Mouse (Mus musculus) forebrain, embryonic 10.5 days (tissue): Measurements from ENCODE around the gene Phc2. TPM values are rescaled to one million over a fixed set of nuclear protein-coding genes. Genes with fewer than 3 reads are reported as not detected.
"Not testable (repeated sequence)": the region's sequence is repeated elsewhere in the genome, so short reads cannot be mapped to it uniquely, and the experiment has no call there.

ENCODE experiments used
- DNase-seq: peaks from one replicate; pipeline ENCODE4 v3.0.0-alpha.2; 2017; ENCODE audit warnings: low spot score; ENCODE audit errors: extremely low spot score
- H3K27ac ChIP-seq: fragments of 300-500 bp; sonication (generic); 2 replicates; pipeline ENCODE4 v1.5.1; 2016; ENCODE audit warnings: mild to moderate bottlenecking
- H3K27me3 ChIP-seq: fragments of 300-500 bp; sonication (generic); 2 replicates; pipeline ENCODE4 v1.6.1; 2016; ENCODE audit warnings: mild to moderate bottlenecking; ENCODE audit not compliant: poor library complexity, severe bottlenecking
- H3K36me3 ChIP-seq: fragments of 300-500 bp; sonication (generic); replicated peaks from 2 replicates; pipeline ENCODE4 v1.6.1; 2016; ENCODE audit warnings: mild to moderate bottlenecking, moderate library complexity
- H3K4me1 ChIP-seq: fragments of 300-500 bp; sonication (generic); 2 replicates; pipeline ENCODE4 v1.6.1; 2016
- H3K4me3 ChIP-seq: fragments of 300-500 bp; sonication (generic); 2 replicates; pipeline ENCODE4 v1.5.1; 2016; ENCODE audit warnings: mild to moderate bottlenecking, moderate library complexity
- H3K9me3 ChIP-seq: fragments of 300-500 bp; sonication (generic); 2 replicates; pipeline ENCODE4 v1.6.1; 2016; ENCODE audit warnings: mild to moderate bottlenecking, moderate library complexity
- WGBS: fragments of 180-500 bp; shearing (Covaris S2); methylation state at CpG from one replicate; pipeline ENCODE4 v1.1.7; 2016; 5-methylcytosine and 5-hydroxymethylcytosine counted together
- polyA plus RNA-seq: library from polyadenylated mRNA; unstranded; fragments of >200 nt; fragmentation: Nextera tagmentation; extraction: Ambion mirVana; gene quantifications from 2 replicates; pipeline ENCODE4 v1.2.1, GENCODE M21; 2016

Gene Phc2
- polyA plus RNA-seq, 1 experiment from 2014 or later, result 23.4 TPM

DNA sequence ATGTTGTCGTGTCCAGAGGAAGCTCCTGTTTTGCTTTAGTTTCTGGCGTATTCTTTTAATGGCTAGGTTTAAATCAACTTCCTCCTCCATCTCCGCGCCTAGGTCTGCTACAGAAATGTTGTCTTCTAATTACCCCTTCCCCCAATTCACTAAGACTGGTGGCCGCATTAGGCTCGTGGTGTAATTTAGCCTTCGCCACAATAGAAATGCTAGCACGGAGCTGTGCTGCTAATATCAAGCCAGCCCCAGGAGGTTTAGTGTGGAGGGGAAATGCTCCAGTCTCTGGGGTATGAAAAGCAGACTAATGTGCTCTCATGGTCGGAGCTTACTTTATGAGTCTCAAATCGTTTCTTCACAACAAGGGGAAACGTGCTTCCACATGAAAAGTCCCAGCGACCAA, 944 bp downstream of the Phc2 start:
- Histone ChIP-seq H3K27me3 (peaks cover 51% of the 10 kb centered on the region), H3K4me3 (peak overlapping the region; percentile 71), H3K4me1 (peaks cover 41% of the 10 kb centered on the region), H3K9me3 (no peaks in the 10 kb centered on the region), H3K27ac (no peak overlapping the region), H3K36me3 (no peaks in the 10 kb centered on the region)
- DNase-seq, result no peak
- WGBS, result 10% methylated on average over 12 of the region's 12 CpGs

DNA sequence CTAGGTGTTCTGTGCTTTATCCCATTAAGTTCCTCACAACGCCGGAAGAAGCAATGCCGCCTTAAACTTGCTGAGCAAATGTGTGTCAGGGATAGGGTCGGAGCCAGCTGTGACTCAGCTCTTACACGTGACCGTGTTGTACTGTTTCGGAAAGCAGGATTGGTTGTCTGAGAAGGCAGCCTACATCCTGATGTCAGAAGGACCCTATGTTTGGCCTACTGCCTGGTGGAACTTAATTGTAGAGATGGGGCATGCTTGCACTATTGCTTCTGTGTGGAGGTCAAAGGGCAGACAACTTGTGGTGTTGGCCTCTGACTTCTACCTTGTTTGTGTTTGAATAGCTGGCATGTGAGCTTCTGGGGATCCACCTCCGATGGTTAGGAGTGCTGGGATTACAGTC, 5.7 kb downstream of the Phc2 start:
- WGBS, result 90% methylated on average over 8 of the region's 8 CpGs
- Histone ChIP-seq H3K4me1 (peaks cover 14% of the 10 kb centered on the region), H3K9me3 (no peaks in the 10 kb centered on the region), H3K27me3 (peaks cover 35% of the 10 kb centered on the region), H3K4me3 (no peak overlapping the region), H3K36me3 (no peaks in the 10 kb centered on the region), H3K27ac (no peak overlapping the region)
- DNase-seq, result no peak

DNA sequence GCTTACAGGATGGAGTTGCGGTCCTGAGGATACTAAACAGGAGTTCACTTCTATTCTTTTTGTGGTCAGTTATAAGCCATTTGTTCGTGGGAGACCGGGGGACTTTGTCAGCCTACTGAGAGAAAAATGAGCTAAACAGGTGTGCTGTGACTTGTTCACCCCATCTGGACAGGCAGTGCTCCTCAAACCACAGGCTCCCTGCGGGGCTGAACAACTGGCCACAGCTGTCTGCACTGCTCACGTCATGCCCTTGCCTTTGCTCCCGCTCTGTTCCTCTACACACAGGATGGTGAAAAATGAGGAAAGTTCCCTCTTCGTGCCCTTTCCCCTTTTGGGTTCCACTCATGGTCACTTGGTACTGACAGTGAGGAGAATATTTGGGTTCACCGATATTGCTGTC, 6.6 kb downstream of the Phc2 start:
- WGBS, result 89% methylated on average over 8 of the region's 8 CpGs
- no peaks in the 10 kb centered on the region for H3K9me3 ChIP-seq
- H3K36me3 ChIP-seq, result no peaks in the 10 kb centered on the region
- peaks cover 5% of the 10 kb centered on the region for H3K4me1 ChIP-seq
- no peak for DNase-seq
- H3K27me3 ChIP-seq, result peaks cover 26% of the 10 kb centered on the region
- H3K27ac ChIP-seq, result no peak overlapping the region
- no peak overlapping the region for H3K4me3 ChIP-seq

DNA sequence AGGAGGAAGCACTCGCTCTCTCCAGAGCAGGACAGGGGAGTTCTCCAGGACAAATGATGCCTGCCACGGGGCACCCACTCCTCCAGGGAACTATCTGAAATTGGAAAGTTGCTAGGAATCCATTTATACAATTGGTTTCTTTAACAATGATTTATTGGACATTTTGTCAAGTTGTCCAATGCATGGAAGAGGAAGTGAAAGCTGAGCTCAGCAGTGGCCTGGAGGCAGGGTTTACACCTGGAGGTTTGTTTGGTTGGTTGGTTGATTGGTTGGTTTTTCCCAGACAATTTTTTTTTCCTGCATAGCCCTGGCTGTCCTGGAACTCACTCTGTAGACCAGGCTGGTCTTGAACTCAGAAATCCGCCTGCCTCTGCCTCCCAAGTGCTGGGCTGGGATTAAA, 9.5 kb downstream of the Phc2 start:
- WGBS, result 80% methylated on average over 3 of the region's 3 CpGs
- no peak for DNase-seq
- H3K27ac ChIP-seq, result no peak overlapping the region
- no peaks in the 10 kb centered on the region for H3K36me3 ChIP-seq
- H3K27me3 ChIP-seq, result peaks cover 3% of the 10 kb centered on the region; the same call in 1 of the 2 replicates
- peaks cover 3% of the 10 kb centered on the region; the same call in 1 of the 2 replicates for H3K4me1 ChIP-seq
- no peak overlapping the region for H3K4me3 ChIP-seq
- H3K9me3 ChIP-seq, result no peaks in the 10 kb centered on the region

DNA sequence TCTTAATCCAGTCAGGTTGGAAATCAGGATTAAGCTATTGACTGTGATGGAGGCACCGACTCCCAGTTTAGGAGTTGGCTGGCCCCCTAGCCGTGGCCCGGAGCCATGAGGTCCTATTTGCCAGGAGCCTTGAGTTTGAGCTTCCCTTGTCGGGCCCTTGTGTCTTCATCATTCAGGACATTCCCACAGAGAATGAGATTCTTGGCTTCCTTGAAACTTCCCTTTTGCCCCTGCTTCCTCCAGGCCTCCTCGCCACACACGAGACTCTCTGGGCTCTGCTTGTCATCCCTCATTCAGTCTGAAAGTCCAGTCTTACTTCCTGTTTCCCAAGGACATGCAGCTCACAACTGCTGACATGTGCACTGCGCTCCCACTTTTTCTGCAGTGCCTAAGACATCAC, 11.9 kb downstream of the Phc2 start:
- H3K4me3 ChIP-seq, DNase-seq, H3K36me3 ChIP-seq, H3K27me3 ChIP-seq, H3K27ac ChIP-seq, H3K9me3 ChIP-seq: not testable (repeated sequence)
- peaks cover 16% of the 10 kb centered on the region for H3K4me1 ChIP-seq
- 81% methylated on average over 7 of the region's 7 CpGs for WGBS

DNA sequence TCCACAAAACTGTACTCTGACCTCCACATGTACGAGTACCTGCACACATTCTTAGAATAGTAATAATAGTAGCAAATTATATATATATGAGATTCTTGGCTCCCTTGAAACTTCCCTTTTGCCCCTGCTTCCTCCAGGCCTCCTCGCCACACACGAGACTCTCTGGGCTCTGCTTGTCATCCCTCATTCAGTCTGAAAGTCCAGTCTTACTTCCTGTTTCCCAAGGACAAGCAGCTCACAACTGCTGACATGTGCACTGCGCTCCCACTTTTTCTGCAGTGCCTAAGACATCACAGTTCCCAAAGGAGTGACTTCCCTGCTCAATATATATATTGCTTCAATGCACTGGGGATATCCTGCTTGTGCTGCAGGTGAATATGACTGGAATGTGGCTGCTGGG, 12.7 kb downstream of the Phc2 start:
- not testable (repeated sequence) for H3K36me3 ChIP-seq, DNase-seq, H3K9me3 ChIP-seq, H3K4me3 ChIP-seq, H3K27ac ChIP-seq, H3K27me3 ChIP-seq
- H3K4me1 ChIP-seq, result peaks cover 24% of the 10 kb centered on the region
- 75% methylated on average over 4 of the region's 4 CpGs for WGBS

DNA sequence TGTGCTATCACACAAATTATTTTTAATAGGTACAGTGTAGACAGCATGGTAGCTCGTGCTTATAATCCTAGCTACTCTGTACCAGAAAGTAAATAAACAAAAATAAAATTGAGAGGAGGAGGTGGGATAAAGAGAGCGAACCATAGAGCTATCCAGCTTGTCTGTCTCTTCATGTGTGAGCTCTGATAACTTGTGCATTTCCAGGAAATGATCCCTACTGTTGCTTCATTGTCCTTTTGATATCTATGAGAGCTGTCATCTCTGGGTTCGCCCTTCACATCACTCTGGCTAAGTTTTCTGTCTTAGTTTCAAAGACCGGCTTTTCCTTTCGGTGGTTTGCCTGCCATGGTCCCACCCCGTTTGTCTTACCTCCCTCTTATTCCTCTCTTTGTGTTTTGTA, 14.7 kb downstream of the Phc2 start:
- Histone ChIP-seq H3K27ac (no peak overlapping the region), H3K4me1 (peaks cover 28% of the 10 kb centered on the region), H3K36me3 (no peaks in the 10 kb centered on the region), H3K4me3 (no peak overlapping the region), H3K27me3 (peaks cover 8% of the 10 kb centered on the region), H3K9me3 (no peaks in the 10 kb centered on the region)
- 91% methylated on average over 6 of the region's 6 CpGs for WGBS
- DNase-seq, result no peak

DNA sequence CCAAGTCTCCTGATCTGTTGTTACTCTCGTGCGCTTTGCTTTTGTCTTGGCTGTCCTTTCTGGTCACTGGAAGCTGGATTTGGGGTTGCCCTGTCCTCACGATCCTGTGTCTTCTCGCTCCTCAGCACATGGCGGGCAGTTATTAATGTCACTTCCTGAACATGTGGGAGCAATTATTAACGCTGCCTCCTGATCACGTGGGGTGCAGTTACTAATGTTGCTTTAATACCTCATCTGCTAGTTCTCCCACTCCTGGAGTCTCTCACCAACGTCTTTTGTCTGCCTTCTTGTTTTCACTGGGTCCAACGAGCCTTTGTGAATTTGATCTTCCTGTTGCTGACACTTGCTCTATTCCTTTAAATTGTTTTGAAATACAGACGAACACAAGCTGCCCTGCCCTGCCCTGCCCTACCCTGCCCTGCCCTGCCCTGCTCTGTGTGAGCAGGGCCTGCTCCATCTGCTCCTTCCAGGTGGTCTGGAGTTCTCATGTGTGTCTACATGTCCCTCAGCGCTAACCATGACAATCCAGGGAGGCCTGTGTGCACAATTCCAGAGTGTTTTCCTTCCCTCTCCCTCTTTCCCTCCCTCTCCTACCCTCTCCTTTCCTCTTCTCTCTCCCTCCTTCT, 16.2 kb downstream of the Phc2 start:
- peak overlapping the region; percentile 75 for H3K27ac ChIP-seq

DNA sequence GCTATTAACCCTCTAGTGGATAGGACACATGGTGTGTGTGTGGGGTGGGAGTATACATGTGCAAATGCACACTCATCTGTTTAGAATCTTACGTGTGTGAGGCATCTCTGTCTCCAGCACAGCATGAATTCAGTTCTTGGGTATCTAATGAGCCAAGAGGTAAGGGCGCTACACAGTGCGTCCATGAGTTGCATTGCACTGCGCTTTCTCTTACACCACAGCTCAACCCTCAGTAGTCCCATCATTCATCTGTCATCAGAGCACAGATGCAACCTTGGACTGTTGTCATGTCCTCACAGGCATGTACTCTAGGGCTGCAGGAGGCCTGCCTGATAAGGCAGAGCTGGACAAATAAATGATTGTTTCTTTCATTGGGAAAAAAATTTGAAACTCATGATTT, 18.0 kb downstream of the Phc2 start:
- Histone ChIP-seq H3K27ac (no peak overlapping the region), H3K9me3 (no peaks in the 10 kb centered on the region), H3K4me1 (peaks cover 24% of the 10 kb centered on the region), H3K36me3 (no peaks in the 10 kb centered on the region), H3K27me3 (peaks cover 8% of the 10 kb centered on the region), H3K4me3 (no peak overlapping the region)
- 89% methylated on average over 4 of the region's 4 CpGs for WGBS
- no peak for DNase-seq

More for the DNA sequence above, 16.2 kb downstream of the Phc2 start:
- Histone ChIP-seq H3K4me1 (peaks cover 24% of the 10 kb centered on the region), H3K27me3 (peaks cover 8% of the 10 kb centered on the region), H3K4me3 (no peak overlapping the region), H3K36me3 (no peaks in the 10 kb centered on the region), H3K9me3 (no peaks in the 10 kb centered on the region)
- WGBS, result 48% methylated on average over 11 of the region's 11 CpGs
- no peak for DNase-seq

DNA sequence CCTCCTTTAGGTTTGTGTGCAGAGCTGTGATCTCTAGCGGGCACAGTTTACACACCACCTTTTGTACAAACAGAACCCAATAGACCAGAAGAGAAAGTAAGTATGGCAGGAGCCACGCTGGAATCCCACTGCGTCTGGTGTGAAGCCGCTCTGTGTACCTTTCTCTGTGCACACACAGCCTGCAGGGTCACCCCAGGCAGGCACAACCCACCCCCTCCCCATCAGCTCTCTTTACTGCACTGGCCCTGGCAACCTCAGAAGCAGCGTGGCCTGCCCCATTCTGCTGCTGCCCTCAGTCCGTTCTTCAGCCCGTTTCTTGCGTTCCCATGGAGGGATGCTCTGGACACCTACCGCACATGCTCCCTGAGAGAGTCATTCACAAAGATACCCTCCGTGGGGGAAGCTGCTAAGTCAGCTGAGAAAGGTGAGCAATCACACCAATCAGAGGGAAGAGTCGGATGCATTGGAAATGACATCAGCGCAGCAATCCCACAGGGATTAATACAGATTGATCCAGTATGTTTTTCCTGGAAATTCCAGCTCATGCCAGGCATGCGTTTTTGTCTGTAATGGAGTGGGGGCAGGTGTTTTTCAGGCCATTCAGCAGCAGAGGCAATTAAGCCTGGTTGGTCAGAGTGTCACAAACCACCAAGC, 24.2 kb downstream of the Phc2 start:
- no peak for DNase-seq
- peaks cover 8% of the 10 kb centered on the region for H3K27me3 ChIP-seq
- H3K4me3 ChIP-seq, result no peak overlapping the region
- H3K36me3 ChIP-seq, result no peaks in the 10 kb centered on the region
- WGBS, result 66% methylated on average over 13 of the region's 13 CpGs
- no peaks in the 10 kb centered on the region for H3K9me3 ChIP-seq
- H3K27ac ChIP-seq, result peak overlapping the region; percentile 67
- H3K4me1 ChIP-seq, result peaks cover 29% of the 10 kb centered on the region

DNA sequence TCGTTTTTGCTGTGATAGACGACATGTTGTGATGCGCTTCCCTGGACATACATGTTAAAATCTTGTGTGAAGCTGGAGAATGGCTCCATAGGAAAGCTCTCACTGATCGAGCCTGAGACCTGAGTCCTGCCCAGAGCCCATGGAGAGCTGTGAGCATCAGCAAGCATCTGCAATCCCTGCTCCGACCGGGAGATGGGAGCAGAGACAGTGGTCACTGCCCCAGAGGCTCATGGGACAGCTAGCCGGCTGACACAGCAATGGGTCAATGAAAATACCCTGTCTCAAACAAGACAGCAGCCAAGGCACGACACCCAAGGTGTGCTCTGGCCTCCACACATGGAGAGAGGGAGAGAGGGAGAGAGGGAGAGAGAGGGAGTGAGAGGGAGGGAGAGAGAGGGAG, 26.6 kb downstream of the Phc2 start:
- DNase-seq, result no peak
- no peak overlapping the region for H3K4me3 ChIP-seq
- peak overlapping the region; percentile 4; the same call in 1 of the 2 replicates for H3K27ac ChIP-seq
- H3K27me3 ChIP-seq, result peaks cover 8% of the 10 kb centered on the region
- 48% methylated on average over 8 of the region's 8 CpGs for WGBS
- peaks cover 35% of the 10 kb centered on the region for H3K4me1 ChIP-seq
- H3K36me3 ChIP-seq, result no peaks in the 10 kb centered on the region
- H3K9me3 ChIP-seq, result no peaks in the 10 kb centered on the region

DNA sequence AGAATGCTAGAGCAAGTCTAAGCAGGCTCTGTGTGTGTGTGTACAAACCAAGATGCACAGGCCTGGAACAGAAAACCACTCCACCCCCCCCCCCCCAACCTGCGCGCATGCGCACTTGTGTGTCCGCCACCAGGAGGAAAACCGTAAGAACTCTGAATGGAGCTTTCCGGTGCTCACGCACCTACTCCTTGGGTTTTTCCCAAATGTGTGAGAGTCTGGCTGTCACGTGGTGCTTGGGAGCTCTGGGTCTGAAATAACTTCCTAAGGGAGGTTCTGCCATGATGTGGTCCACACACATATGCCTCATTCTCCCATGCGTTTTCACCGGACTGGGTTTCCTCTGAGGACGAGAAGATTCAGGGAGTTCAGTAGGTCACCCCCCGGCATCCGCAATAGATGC, 27.8 kb downstream of the Phc2 start:
- peaks cover 35% of the 10 kb centered on the region for H3K4me1 ChIP-seq
- no peak overlapping the region for H3K27ac ChIP-seq
- no peak for DNase-seq
- 92% methylated on average over 13 of the region's 13 CpGs for WGBS
- no peaks in the 10 kb centered on the region for H3K36me3 ChIP-seq
- H3K27me3 ChIP-seq, result peaks cover 8% of the 10 kb centered on the region
- H3K9me3 ChIP-seq, result peaks cover 1% of the 10 kb centered on the region; the same call in 1 of the 2 replicates
- H3K4me3 ChIP-seq, result no peak overlapping the region

DNA sequence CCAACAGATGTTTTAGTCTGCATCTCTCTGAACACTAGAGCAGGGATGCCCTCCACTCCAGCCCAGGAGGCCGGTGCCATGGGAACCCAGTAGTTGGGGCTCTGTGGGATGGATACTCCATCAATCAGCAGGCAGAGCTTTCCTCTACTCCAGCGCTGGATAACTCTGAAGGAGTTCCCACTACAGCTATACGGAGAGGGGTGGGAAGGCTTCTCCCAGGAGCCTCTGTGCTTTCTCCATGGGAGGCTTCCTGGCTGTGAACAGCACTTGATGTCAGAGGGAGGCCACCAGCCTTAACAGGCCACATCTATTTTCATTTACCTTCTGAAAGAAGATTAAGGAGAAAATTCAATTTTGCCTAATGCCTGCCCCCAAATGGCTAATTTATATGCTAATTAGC, 29.2 kb downstream of the Phc2 start:
- Histone ChIP-seq H3K27ac (no peak overlapping the region), H3K36me3 (no peaks in the 10 kb centered on the region), H3K9me3 (peaks cover 7% of the 10 kb centered on the region; the same call in 1 of the 2 replicates), H3K4me1 (peaks cover 35% of the 10 kb centered on the region), H3K27me3 (0 out of 2 replicates have a peak, but pooled peaks cover under 1% of the 10 kb centered on the region), H3K4me3 (no peak overlapping the region)
- 51% methylated on average over 3 of the region's 3 CpGs for WGBS
- DNase-seq, result no peak
